Mouse (Mus musculus) brain, embryonic 14.5 days (tissue): ENCODE measurements at regions not wholly inside any gene's neighbourhood (a gene's known extent, or its start where the extent isn't known, plus 50 kb on each side); places are given as distances from the start of the nearest gene placed in this dataset.

ENCODE experiments used
- CTCF ChIP-seq: fragments of 200-500 bp; IDR thresholded peaks from 2 replicates; pipeline ENCODE4 v1.5.1; 2012; ENCODE audit warnings: inconsistent platforms, mild to moderate bottlenecking, moderate library complexity, borderline replicate concordance; ENCODE audit not compliant: insufficient read depth, insufficient read length; ENCODE audit errors: extremely low read depth
- POLR2A ChIP-seq: fragments of 200-500 bp; IDR thresholded peaks from 2 replicates; pipeline ENCODE4 v1.6.1; 2012; ENCODE audit warnings: mild to moderate bottlenecking, inconsistent platforms, borderline replicate concordance; ENCODE audit not compliant: poor library complexity, insufficient read depth, insufficient read length, severe bottlenecking; ENCODE audit errors: extremely low read depth

GRCm38 (mm10) chr11:17768345-17768759, 185.3 kb downstream of the Etaa1 start:
- TF ChIP-seq POLR2A (no peak), CTCF (no peak)
